Mouse (Mus musculus): ENCODE measurements around the gene Tll2. TPM values are rescaled to one million over a fixed set of nuclear protein-coding genes. Genes with fewer than 3 reads are reported as not detected.
A peak's percentile ranks its signal among the peaks of the same experiment; 100 is the strongest.

Gene Tll2
- 0.05 TPM in 1 of 2 replicates, not detected in the other for polyA plus RNA-seq (2016; fragmentation: Nextera tagmentation; extraction: Ambion mirVana)

DNA sequence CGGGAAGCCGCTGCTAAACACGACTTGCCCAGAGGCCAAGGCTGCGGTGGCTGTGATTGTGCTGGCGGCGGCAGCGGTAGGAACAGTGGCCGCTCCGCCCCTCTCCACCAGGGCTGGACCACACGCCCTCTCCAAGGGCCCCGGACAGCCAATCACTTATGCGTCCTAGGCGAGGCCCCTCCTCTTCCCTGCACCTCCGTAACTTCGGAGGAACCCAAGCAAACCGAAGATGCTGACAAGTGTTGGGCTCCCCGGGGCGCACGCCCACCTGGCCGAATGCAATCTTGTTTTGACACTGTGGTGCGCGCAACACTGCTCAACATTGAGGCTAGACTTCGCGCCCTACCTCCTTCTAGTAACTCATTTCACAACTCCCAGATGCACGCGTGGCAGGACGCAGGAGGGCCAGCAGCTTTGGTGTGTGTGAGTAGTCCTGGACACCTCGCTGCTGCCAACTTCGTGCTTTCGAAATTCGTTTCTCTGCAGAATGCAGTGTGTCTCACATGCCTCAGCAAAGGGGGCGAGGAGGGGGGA is at the start of gene Tll2:
TSS of gene Tll2 (minus strand) at position 25 of the 534 bp plus-strand sequence.
- peaks cover 14% of the 10 kb centered on the region for H3K4me1 ChIP-seq
- peaks cover 10% of the 10 kb centered on the region; the same call in 1 of the 2 replicates for H3K36me3 ChIP-seq
- H3K9me3 ChIP-seq = no peaks in the 10 kb centered on the region
- peak within 1 kb of the TSS; percentile 60 for H3K4me3 ChIP-seq
- peaks cover 60% of the 10 kb centered on the region for H3K27me3 ChIP-seq (ENCODE audit: insufficient read depth, poor library complexity, severe bottlenecking)
- no peak within 1 kb of the TSS for H3K27ac ChIP-seq
- 2% methylated on average over 32 of the region's 32 CpGs for WGBS
- peak; percentile 83 for DNase-seq (ENCODE audit: low spot score)

- H3K9me3 ChIP-seq = no peaks in the 10 kb centered on the region
- H3K36me3 ChIP-seq = peaks cover 11% of the 10 kb centered on the region
- peaks cover 7% of the 10 kb centered on the region; the same call in 1 of the 2 replicates for H3K4me1 ChIP-seq
- H3K4me3 ChIP-seq = no peak overlapping the region
- whole genome bisulfite sequencing = 81% methylated on average over 5 of the region's 5 CpGs
- DNase-seq (ENCODE audit: low spot score) = no peak
- H3K27me3 ChIP-seq (ENCODE audit: insufficient read depth, poor library complexity, severe bottlenecking) = no peaks in the 10 kb centered on the region
- no peak overlapping the region for H3K27ac ChIP-seq
Observed at GRCm38 (mm10) chr19:41254584-41254983, 47.9 kb upstream of the Tll2 start.

GRCm38 (mm10) chr19:41248968-41249367 is 42.3 kb upstream of the Tll2 start:
- 22% methylated on average over 4 of the region's 4 CpGs for WGBS
- no peak overlapping the region for H3K4me3 ChIP-seq
- peaks cover 45% of the 10 kb centered on the region for H3K36me3 ChIP-seq
- no peaks in the 10 kb centered on the region for H3K9me3 ChIP-seq
- peaks cover 16% of the 10 kb centered on the region for H3K4me1 ChIP-seq
- H3K27ac ChIP-seq = peak overlapping the region; percentile 49; the same call in 1 of the 2 replicates
- H3K27me3 ChIP-seq (ENCODE audit: insufficient read depth, poor library complexity, severe bottlenecking) = no peaks in the 10 kb centered on the region
- no peak for DNase-seq (ENCODE audit: low spot score)

- H3K27me3 ChIP-seq (ENCODE audit: insufficient read depth, poor library complexity, severe bottlenecking) = no peaks in the 10 kb centered on the region
- H3K27ac ChIP-seq = no peak overlapping the region
- H3K9me3 ChIP-seq = no peaks in the 10 kb centered on the region
- H3K4me1 ChIP-seq = peaks cover 16% of the 10 kb centered on the region
- WGBS = 83% methylated on average over 3 of the region's 3 CpGs
- H3K4me3 ChIP-seq = no peak overlapping the region
- H3K36me3 ChIP-seq = peaks cover 43% of the 10 kb centered on the region
- no peak for DNase-seq (ENCODE audit: low spot score)
Observed at GRCm38 (mm10) chr19:41248271-41248670, 41.6 kb upstream of the Tll2 start.

DNA sequence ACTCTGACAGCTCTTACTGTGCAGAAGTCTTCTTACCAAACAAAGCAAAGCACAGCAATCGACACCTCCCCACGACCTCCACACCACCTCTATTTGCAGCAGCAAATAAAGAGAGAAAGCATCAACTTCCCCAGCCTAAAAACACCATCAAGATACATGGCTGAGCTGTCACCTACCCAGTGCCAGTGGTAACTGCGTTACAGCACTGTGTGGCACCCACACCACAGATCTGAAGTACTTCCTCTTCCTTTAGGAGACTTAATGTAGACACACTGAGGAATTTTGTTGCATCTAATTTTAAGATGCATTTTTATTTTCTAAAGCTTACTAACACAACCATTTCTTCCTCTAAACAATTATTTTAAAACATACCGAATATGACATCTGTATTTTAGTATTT is 39.6 kb upstream of the Tll2 start:
- peaks cover 16% of the 10 kb centered on the region for H3K4me1 ChIP-seq
- H3K36me3 ChIP-seq = peaks cover 58% of the 10 kb centered on the region
- WGBS = 60% methylated on average over 4 of the region's 4 CpGs
- H3K27ac ChIP-seq = no peak overlapping the region; the same call in 1 of the 2 replicates
- DNase-seq (ENCODE audit: low spot score) = no peak
- no peaks in the 10 kb centered on the region for H3K9me3 ChIP-seq
- H3K4me3 ChIP-seq = no peak overlapping the region
- no peaks in the 10 kb centered on the region for H3K27me3 ChIP-seq (ENCODE audit: insufficient read depth, poor library complexity, severe bottlenecking)

DNA sequence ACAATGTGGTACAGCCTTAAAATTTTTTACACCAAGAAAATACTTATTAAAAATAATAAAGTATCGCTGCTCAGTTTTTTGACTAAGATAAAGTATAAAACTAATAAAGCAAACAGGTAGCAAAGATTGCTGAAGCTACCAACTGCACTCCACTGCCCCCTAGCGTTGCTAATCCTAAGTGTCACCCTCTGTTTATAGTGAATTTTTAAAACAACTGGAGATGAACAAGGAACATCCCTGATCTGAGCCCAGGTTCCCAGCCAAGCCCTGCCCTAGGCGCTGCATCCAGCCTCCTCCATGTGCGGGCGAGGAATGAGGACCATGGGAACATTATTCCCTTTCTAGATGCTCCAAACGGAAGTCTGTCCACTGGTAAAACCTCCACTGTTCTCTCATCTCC is 37.9 kb upstream of the Tll2 start:
- Histone ChIP-seq H3K36me3 (peaks cover 69% of the 10 kb centered on the region), H3K4me3 (no peak overlapping the region), H3K27ac (no peak overlapping the region), H3K27me3 (ENCODE audit: insufficient read depth, poor library complexity, severe bottlenecking) (no peaks in the 10 kb centered on the region), H3K9me3 (no peaks in the 10 kb centered on the region), H3K4me1 (peaks cover 14% of the 10 kb centered on the region)
- no peak for DNase-seq (ENCODE audit: low spot score)
- 62% methylated on average over 6 of the region's 6 CpGs for WGBS

DNA sequence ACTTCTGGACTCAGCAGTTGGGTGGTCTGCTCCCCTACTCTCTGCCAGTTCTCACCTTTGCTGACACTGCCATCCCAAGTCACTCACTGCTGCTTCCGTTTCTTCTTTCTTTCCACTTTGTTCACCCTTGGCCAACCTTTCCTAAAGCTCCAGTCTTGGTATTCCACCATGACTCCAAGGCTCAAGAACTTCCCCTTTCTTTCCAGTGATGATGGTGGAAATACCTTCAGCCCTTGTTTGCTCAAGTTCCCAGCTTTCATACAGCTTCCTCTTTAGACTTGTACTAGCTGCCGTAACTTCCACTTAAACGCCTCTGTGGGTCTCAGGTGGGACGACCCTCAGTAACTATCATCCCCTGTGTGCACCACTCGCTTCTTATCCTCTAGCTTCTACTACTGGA is 35.4 kb upstream of the Tll2 start:
- 97% methylated on average over 5 of the region's 5 CpGs for WGBS
- Histone ChIP-seq H3K4me3 (no peak overlapping the region), H3K4me1 (no peaks in the 10 kb centered on the region), H3K27ac (no peak overlapping the region), H3K9me3 (no peaks in the 10 kb centered on the region), H3K27me3 (ENCODE audit: insufficient read depth, poor library complexity, severe bottlenecking) (no peaks in the 10 kb centered on the region), H3K36me3 (peaks cover 76% of the 10 kb centered on the region)
- DNase-seq (ENCODE audit: low spot score) = no peak

- no peaks in the 10 kb centered on the region for H3K27me3 ChIP-seq (ENCODE audit: insufficient read depth, poor library complexity, severe bottlenecking)
- no peak overlapping the region for H3K27ac ChIP-seq
- DNase-seq (ENCODE audit: low spot score) = no peak
- H3K4me3 ChIP-seq = no peak overlapping the region
- no peaks in the 10 kb centered on the region for H3K9me3 ChIP-seq
- no peaks in the 10 kb centered on the region for H3K4me1 ChIP-seq
- peaks cover 83% of the 10 kb centered on the region for H3K36me3 ChIP-seq
- WGBS = 90% methylated on average over 4 of the region's 4 CpGs
Observed at GRCm38 (mm10) chr19:41233698-41234097, 27.1 kb upstream of the Tll2 start.

DNA sequence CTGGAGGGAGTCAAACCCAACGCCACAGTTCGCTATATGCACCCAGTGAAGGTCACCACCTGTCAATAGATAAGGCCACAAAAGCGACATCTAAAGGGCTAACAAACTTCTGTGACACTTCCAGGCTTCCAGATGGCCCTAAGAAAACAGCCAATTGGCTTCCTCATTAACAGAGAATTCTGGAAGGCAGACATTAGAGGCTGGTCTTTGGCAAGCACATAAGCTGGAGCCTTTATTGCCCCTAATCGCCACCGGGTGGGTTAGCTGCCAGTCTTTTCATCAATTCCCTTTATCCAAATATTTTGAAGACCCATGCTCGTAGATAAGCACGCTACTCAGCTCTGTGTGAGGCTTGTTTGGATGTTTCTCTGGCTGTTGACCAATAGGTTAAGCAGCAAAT is 1.7 kb upstream of the Tll2 start:
- DNase-seq (ENCODE audit: low spot score) = no peak
- 25% methylated on average over 7 of the region's 7 CpGs for WGBS
- Histone ChIP-seq H3K4me3 (no peak overlapping the region), H3K4me1 (peaks cover 14% of the 10 kb centered on the region), H3K9me3 (no peaks in the 10 kb centered on the region), H3K36me3 (peaks cover 18% of the 10 kb centered on the region), H3K27me3 (ENCODE audit: insufficient read depth, poor library complexity, severe bottlenecking) (peaks cover 53% of the 10 kb centered on the region), H3K27ac (no peak overlapping the region)

GRCm38 (mm10) chr19:41206041-41206810 is 409 bp downstream of the Tll2 start:
- DNase-seq (ENCODE audit: low spot score) = peak; percentile 76
- Histone ChIP-seq H3K36me3 (peaks cover 10% of the 10 kb centered on the region; the same call in 1 of the 2 replicates), H3K4me3 (peak overlapping the region; percentile 60), H3K27ac (no peak overlapping the region), H3K27me3 (ENCODE audit: insufficient read depth, poor library complexity, severe bottlenecking) (peaks cover 63% of the 10 kb centered on the region), H3K9me3 (no peaks in the 10 kb centered on the region), H3K4me1 (peaks cover 14% of the 10 kb centered on the region)
- WGBS = under 1% methylated on average over 46 of the region's 46 CpGs

- 62% methylated on average over 11 of the region's 11 CpGs for WGBS
- no peaks in the 10 kb centered on the region for H3K9me3 ChIP-seq
- H3K4me3 ChIP-seq = no peak overlapping the region
- peak; percentile 61 for DNase-seq (ENCODE audit: low spot score)
- 0 out of 2 replicates have a peak, but pooled peaks cover 2% of the 10 kb centered on the region for H3K36me3 ChIP-seq
- H3K27me3 ChIP-seq (ENCODE audit: insufficient read depth, poor library complexity, severe bottlenecking) = peaks cover 60% of the 10 kb centered on the region
- H3K4me1 ChIP-seq = peaks cover 14% of the 10 kb centered on the region
- H3K27ac ChIP-seq = no peak overlapping the region
Observed at GRCm38 (mm10) chr19:41204159-41205081, 2.2 kb downstream of the Tll2 start.

DNA sequence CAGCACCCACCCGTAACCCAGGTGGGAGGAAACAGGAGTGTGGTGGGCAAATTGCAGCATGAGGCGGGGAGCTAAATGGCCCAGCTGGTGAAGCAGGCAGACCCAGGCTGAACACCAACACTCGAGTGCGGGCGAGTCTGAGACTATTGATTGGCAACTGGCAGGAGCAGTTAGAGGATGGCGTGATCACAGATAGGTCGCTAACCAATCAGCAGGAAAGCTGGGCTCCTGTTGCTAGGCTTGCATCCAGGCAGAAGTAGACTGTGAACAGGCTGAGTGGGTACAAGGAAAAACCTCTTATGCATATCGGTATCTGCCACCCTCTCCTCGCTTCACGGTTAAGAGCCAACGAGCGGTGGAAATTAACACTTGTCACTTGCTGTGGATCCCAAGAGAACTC is 9.0 kb downstream of the Tll2 start:
- no peaks in the 10 kb centered on the region for H3K36me3 ChIP-seq
- H3K4me3 ChIP-seq = no peak overlapping the region
- no peaks in the 10 kb centered on the region for H3K4me1 ChIP-seq
- no peak for DNase-seq (ENCODE audit: low spot score)
- H3K27me3 ChIP-seq (ENCODE audit: insufficient read depth, poor library complexity, severe bottlenecking) = peaks cover 10% of the 10 kb centered on the region; the same call in 1 of the 2 replicates
- H3K9me3 ChIP-seq = no peaks in the 10 kb centered on the region
- H3K27ac ChIP-seq = no peak overlapping the region
- WGBS = 78% methylated on average over 12 of the region's 12 CpGs
